Mouse (Mus musculus): Measurements from ENCODE around the gene Nemp1.

DNA sequence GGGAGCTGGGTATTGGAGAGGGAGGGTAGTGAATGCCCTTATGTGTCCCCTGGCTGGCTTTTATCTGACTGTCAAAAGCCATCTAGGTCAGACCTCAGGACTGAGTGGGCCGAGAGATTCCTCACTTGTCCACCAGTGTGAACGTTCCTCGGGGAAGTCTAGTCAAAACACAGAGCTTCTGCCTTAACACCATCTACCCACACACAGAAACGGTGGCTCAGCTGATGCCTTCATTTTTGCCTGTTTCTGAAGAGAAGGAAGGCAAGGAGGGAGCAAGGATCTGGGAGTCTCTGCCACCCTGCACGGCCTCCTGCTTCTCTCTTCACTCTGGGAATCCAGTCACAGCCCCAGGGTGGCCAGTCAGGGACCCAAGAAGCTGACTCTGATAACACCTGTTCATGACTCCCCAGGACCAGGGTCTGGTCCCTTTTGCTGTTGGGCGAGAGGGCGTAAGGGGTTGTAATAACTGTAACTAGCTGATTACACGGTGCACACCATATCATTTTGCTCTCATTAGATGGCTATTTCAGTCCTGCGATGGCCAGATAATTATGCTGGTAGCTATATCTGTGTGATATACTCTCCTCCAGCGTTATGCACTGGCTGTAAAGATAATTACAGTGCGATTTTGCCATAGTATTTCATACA lies 63.7 kb downstream of the Nemp1 start:
- no peak for TF ChIP-seq CTCF (IDR thresholded peaks at IDR 0.05; ENCODE audit: borderline replicate concordance, insufficient read depth, low read depth, low read length)
- no peak for TF ChIP-seq POLR2A (IDR thresholded peaks at IDR 0.05; ENCODE audit: borderline replicate concordance, insufficient read depth, low read length)
